Mouse (Mus musculus): ENCODE measurements around the gene Rsad2.

DNA sequence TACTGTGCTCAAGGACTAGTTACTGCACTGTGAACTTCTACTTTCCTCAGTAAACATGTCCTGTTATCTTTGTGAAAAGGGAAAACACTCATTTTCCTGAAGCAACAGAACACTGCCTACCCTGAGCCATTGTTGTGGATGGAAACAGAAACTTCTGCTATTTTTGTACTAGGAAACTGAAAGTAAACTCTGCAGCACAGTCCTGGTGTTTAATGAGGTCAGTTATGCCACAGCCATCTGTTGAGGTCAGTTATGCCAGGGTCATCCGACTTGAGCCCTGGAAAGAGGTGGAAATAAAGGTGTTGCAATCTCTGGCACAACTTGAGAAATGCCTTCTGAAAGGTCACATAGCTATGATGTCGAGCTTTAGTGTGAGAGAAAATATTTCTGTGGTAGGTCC, 3.8 kb upstream of the Rsad2 start:
- TF ChIP-seq GATA1 (IDR thresholded peaks at IDR 0.05; ENCODE audit: borderline replicate concordance, low read length) (no peak), CTCF (IDR thresholded peaks at IDR 0.05; ENCODE audit: low read depth, low read length) (no peak), GATA2 (IDR thresholded peaks at IDR 0.05; ENCODE audit: borderline replicate concordance, low read depth, low read length) (no peak), TAL1 (conservative IDR thresholded peaks at IDR 0.05; ENCODE audit: low read depth, low read length) (no peak)

All from G1E (cell line).